Mouse (Mus musculus) brain, adult 2 months (tissue): ENCODE data around the gene Adprhl1.
A peak's percentile ranks its signal among the peaks of the same experiment; 100 is the strongest.

Experiments
- DNase-seq: peaks from one replicate; pipeline ENCODE4 v3.0.0; 2011; ENCODE audit warnings: low read depth, low spot score

Adprhl1 gene

DNA sequence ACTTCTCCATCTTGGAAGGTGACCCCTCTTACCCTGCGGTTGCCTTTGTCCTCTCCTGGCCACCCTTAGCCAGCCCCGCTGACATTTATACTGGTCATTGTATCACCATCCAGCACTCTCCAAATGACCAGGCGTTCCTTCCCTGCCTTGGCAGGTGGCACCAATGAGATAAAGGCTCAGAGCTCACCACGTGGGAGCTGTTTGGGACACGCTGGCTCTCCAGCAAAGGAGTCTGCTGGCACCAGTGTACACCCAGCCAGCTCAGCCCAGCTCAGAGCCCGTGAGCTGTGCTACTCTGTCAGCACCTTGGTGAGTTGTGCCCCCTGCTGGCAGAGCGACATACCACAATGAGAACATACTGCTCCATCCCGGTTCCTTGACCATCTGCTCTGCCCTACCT is at the start of gene Adprhl1:
TSS of gene Adprhl1 (minus strand) at position 144 of the 400 bp plus-strand sequence.
- peak; percentile 83 for DNase-seq

DNA sequence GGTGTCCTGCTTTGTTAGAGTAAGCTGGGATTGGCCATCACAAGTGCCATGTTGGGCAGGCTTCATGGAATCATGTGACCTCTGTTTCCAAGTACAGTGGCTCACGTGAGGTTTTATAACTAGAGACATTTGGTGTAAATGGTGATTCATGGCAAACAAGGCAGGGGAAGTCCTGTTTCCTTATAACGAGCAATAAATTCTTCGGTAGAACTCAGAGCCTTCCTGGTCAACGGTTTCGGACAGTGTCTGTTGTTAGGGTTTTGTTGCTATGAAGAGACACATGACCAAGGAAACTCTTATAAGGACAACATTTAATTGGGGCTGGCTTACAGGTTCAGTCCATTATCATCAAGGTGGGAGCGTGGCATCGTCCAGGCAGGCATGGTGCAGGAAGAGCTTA is 47.1 kb upstream of the Adprhl1 start:
- no peak for DNase-seq

DNA sequence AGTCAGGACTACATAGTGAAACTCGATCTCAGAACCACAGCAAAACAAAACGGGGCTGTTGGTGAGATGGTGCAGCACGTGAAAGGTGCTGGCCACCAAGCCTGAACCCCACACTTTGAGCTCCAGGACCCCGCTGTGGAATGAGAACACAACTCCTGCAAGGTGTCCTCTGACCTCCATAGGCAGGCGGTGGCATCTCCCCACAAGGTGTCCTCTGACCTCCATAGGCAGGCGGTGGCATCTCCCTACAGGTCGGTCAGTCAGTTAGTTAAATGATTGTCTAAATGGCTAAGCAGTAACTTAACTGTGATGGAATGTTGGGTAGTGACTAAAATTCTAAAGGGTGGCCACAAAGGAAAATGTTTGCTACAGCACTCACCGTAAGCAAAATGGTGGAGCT is 45.6 kb upstream of the Adprhl1 start:
- no peak for DNase-seq

DNA sequence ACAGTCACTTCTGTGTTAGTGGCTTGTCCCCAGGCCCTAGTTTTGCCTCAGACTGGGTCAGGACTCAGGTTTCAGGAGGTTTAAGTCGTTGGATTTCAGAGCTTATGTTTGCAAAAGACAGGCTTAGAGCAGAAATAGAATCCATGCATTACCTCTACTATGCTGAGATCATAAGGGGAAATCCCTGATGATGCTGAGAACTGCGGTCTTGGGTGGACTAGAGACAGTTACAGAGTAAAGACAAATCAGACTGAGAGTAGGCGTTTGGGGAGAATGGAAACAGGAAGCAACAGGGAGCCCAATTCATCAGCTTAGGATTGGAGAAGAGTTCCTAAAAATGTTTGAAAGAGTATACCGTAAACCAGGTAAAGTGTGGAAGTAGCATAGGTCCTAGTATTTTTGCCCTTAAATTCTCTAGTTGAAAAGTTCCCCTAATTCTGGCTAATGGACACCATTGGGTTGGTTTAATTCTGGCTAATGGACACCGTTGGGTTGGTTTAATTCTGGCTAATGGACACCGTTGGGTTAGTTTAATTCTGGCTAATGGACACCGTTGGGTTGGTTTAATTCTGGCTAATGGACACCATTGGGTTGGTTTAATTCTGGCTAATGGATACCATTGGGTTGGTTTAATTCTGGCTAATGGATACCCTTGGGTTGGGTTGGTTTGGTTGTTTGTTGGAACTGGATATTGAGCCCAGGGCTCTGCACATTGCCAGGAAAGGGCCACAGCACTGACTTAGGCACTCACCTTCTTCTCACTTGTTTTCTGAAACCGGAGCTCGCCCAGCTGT is 39.9 kb upstream of the Adprhl1 start:
- DNase-seq, result no peak

DNA sequence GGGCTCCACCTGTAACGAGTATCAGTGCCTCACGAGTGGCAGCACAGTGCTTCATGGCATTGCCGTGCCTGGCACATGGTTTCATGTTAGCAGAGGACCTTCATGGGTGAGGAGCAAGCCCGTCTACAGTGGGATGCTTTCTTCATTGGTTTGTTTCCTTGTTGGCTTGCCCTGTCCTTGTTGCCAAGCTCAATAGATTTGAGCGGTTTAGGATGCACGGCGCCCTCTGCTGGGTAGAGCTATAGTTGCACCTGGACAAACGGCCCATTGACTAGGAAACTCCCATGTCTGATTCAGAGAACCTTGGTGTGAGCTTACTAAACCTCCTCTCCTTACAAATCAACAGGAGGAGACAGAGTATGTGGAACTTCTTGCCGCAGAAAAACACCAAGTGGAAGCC is 38.4 kb upstream of the Adprhl1 start:
- peak; percentile 87 for DNase-seq

DNA sequence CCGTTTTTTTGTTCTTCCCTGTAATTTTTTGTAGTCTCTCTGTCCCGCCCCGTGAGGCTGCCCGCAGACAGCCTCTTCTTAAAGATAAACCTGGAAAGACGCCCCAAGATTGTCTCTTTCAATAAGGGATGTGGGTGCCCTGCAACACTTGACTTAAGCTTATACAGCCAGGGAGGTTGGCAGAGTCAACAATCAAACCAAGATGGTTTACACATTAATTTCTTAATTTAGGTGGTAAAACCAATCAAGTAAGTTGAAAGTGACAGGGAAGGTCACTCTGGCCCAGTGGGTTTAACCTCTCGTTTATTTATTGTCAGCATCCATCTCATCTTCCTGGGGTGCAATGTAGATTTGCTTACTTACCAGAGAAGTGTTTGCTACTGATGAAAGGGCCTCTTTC is 34.7 kb upstream of the Adprhl1 start:
- DNase-seq, result no peak

DNA sequence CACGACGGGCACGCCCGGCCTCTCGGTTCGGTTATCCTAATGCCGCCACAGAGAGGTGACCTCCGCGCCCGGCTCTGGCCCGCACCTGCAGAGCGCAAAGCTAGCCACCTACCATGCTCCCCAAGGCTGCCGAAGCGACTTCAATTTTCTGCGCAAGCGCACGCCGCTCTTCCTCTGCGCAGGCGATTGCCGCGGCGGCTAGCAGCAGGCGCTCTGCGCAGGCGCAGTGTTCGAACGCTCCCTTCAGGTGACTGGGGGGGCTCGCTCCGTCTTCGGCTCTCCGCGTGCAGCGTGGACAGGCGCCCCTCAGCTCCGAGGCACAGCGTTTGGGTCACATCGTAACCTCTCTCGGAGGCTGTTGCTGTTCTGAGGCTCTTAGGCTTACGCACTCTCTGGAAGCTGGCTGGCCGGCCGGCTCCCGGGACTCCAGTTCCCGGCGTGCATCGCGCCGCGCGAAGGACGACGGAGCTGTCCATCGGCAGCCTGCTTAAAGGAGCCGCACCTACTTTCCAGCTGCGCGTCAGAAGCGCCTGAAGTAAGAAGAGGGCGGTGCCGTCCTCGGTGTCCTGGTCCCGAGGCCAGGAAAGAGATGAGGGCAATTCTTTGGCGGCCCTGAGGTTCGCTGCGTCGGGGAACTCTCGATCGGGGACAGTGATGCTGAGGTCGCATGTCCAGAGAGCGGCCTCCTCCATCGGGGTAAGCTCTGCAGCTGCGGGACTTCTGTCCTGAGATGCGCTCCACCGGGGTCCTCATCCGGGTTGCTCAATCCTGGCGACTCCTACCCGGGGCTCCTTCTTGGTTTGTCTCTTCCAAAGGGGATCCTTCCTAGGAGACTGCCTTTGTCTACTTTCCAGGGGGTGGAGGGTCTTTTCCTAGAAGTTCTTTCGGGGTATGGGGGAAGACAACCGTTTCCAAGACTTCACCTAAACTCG is 34.0 kb upstream of the Adprhl1 start, which contains the start of the genes Dcun1d2 and Tmco3:
TSS of gene Dcun1d2 (minus strand) at position 440 of the 932 bp plus-strand sequence.
TSS of gene Tmco3 (plus strand) at position 499 of the 932 bp plus-strand sequence.
- peak; percentile 98 for DNase-seq

DNA sequence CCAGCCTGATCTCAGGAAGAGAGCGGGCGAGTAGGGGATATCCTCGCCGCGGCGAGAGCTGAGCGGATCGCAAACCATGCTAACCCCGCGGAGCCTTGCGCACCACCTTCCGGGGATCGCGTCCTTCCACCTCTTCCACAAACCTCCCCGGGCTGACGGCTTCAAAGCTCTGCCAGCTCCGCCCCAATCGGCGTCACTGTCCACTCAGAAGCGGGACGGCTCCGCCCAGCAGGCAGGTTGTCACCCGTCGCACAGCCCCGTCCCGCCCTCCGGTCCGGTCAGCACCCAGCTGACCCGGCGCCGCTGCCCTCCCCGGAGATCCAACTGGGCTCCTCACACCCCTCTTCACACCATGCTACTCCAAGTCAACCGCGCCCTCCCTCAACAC is 33.3 kb upstream of the Adprhl1 start:
- peak; percentile 96 for DNase-seq

DNA sequence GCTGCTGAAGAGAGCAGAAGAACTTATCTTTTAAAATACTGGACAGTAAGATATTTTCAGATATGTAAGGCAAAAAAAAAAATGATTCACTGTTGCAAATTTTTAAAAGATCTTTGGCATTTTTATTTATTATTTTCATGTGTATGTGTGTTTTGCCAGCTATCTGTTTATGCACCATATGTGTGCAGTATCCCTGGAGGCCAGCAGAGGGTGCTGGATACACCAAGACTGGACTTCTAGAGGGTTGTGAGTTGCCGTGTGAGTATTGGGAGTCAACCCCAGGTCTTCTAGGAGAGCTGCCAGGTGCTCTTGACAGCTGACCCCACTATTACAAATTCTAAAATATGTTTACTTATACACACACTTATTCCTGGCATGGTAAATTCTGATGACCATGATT is 29.2 kb upstream of the Adprhl1 start:
- DNase-seq, result no peak

DNA sequence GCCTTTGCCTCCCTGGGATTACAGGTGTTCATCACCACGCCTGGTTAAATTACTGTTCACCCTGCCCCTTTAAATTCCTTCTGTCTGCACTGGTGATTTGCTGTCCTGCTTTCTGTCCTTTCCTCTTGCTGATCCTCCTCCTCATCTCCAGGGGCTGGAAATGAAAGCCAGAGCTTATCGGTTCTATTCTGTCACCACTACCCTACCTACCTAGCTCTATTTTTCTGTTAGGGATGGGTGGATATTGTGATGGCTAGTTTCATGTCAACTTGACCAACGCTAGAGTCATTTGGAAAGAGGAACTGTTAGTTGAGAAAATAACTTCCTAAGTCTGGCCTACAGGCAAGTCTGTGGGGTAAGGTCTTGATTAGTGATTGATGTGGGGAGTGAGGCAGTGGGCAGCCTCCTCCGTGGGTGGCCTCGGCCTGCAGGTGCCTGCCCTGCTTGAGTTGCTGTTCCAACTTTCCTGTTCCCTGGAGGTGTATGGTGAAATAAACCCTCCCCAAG is 23.0 kb upstream of the Adprhl1 start:
- no peak for DNase-seq

DNA sequence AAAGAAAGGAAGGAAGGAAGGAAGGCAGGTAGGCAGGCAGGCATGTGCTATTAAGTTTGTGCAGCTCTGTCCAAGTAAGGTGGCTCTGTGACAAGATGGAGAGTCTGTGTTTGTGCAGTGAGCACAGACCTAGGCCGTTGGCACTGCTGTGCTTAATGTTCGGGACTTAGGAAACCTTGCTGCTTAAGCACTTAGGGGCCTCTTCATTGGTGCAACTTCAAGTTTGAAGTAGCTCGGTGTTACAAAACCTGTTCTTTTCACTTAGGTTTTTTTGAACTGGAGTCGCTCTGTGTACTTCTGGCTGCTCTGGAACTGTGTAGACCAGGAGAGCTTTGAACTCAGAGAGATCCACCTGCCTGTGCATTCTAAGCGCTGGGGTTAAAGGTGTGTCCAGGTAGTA is 18.9 kb upstream of the Adprhl1 start:
- DNase-seq, result no peak

DNA sequence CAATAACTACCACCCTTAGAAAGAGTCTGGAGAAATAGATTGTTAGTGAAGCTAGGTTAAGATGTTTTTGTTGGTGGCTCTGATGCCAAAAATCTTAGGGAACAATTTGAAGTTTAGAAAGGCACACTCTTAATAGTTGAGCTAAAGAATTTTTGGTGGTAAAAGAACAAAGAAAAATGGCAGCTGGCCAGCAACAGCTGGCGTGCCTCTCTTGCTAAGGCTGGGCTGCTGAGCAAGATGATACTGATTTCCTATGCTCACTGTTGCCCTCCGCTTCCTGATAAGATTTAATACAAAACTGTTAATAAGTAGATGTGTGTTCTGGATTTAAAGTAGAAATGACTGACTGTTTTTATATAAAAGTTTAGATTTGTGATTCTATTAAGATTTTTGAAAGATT is 13.6 kb upstream of the Adprhl1 start:
- no peak for DNase-seq

DNA sequence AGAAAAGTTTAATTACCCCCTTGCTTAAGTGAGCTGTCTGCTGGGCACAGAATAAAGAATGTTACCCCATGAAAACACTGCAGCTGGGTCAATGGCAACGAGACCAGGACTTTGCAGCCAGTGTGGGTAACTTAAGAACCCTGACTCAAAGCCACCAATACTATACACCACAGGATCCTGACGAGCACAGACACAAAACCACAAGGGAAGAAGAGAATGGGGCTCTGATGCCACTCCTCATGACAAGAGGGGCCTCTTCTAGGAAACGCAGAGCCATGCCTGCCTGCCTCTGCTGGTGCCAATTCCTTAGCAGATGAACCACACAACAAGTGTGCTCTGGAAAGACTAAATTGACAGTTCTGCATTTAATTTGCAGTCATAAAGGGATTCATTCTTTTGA is 9.4 kb upstream of the Adprhl1 start:
- DNase-seq, result no peak

DNA sequence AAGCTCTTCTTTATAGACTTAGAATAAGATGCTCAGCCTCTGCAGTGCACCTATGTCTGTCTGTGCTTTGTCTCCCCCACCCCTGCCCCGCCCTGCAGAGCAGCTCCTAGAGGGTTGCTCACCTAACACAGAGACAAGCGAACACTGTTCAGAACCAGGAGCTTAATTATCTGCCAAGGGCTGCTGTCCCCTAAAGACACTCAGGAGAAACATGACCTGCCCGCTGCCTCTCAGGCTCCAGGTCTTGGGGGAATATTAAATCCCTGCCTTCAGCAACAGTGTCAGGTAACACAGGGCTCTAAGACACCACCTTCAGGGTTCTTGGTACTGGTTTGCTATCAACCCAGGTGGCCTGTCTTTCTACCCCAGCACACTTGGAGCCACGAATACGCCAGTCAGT is 549 bp downstream of the Adprhl1 start:
- DNase-seq, result no peak

DNA sequence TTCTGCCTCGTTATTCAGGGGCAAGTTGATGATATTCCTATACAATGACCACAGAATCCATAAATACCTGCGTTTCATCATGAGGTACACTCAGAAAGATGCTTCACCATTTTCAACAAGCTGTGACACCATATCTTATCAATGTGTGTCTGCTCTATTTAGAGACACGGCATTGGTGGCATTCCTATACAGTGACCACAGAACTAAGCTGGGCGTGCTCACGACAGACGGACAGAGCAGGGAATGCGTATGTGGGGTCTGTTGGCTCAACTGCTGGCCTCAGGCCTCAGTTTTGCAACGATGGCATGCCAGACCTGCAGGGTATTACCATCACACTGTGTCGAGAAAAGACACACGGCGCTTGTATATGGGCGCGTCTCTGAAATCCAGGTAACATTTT is 1.1 kb downstream of the Adprhl1 start:
- no peak for DNase-seq

DNA sequence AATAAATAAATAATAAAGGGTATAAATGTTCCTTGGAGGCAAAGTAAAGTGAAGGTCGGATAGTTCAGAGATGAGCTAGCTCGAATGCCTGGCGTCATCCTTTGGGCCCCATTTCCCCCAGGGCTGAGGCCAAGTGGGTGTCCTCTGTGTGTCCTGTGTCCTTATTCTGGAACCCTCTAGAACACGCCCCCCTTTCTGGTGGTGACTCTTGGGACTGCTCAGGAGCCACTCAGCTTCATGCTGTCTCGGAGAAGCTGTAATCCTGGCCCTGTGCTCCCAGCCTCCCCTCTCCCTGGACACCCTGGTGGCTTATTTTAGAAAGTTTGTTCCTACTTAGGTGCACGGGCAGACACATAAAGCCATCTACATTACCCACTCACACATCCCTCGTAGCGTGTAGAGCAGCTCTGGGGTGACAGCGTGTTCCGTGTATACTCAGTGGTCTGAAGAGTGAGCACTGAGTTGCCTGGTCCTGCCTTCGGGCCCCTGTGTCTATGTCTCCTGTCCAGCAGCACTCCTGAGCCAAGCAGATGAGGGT is 9.6 kb downstream of the Adprhl1 start:
- DNase-seq, result no peak

DNA sequence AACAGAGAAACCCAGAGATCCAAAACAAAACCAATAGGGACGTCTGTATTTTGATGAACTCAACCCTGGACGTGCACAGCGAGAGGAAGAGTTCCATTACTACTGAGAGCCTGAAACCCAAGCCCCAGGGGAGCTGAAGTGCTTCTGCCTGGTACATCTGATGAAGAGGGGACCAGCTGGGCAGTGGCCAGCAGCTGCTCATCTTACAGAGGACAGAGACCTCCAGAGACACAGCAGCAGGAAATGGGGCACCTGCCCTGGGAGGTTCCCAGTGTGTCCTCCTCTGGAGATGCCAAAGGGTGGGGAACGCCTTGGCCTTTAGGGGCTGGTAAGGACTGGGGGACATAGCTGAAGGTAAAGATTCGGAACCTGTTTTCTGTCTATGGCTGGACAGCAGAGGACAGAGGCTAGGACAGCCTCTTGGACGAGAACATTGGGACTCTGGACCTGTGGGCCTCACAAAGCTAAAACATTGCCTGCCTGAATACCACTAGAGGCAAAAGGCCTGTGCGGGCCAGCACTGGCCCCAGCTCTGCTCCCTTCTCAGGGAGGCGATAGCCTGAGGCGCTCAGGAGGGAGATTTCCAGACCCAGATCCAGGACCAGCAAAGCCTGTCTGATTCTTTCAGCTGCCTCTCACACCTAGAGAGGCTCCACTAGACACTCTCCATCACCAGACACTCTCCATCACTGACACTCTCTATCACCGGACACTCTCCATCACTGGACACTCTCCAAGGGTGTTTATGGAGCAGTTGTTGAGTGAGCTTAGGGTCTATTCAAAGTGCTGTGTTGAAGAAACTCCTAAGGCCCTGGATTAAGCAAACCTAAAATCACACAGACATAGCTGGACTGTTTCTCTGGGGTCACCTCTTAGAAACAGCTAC is 10.7 kb downstream of the Adprhl1 start:
- no peak for DNase-seq

DNA sequence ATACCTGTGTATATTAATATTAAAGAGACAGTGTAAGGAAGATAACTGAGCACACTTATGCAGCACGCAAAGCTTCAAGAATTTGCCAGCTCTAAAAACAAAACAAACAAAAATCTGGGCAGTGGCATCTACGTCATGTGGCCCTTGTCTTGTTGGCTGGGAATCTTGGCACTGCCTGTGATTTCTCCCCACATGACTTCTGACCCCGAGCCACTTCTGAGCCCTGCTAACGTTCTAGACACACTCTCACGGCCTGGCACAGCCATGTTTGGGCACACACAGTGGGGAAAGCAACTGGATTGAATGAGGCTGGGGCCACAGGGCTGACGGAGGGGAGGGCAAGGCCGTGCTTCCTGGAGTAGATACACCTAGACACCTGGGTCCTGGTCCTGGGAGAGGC is 13.3 kb downstream of the Adprhl1 start:
- DNase-seq, result no peak

DNA sequence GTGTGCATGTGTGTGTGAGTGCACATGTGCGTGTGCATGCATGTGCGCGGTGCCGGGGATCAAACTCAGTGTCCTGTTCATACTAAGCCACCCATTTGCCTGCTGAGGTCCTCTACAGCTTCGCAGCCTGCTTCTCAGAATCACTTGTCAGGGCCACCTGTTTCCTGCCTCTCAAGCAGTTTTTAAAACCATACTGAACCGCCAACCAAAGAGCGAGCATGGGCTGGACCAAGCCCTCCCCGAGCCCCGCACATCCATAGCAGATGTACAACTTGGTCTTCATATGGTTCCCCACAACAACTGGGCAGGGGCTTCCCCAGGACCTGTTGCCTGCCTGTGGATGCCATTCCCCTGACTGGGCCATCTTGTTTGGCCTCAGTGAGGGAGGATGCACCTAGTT is 13.9 kb downstream of the Adprhl1 start:
- DNase-seq, result no peak

DNA sequence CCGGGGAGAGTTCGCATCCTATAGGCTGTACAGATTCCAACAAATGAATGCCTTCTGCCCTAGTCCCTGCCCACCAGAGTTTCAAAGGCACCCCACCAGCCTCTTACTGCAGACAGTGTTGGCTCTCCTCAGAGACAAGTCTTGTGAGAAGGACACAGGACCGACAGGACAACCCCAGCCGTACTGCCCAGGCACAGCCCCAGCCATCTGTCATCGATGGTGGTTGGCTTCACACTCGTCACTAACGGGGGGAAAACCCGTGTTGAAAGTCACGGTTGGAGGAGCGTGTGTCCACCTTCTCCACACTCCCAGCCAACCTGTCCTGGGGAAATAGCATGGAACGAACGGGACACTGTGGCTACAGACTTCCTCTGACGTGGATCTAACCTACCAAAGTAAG is 19.2 kb downstream of the Adprhl1 start:
- no peak for DNase-seq

DNA sequence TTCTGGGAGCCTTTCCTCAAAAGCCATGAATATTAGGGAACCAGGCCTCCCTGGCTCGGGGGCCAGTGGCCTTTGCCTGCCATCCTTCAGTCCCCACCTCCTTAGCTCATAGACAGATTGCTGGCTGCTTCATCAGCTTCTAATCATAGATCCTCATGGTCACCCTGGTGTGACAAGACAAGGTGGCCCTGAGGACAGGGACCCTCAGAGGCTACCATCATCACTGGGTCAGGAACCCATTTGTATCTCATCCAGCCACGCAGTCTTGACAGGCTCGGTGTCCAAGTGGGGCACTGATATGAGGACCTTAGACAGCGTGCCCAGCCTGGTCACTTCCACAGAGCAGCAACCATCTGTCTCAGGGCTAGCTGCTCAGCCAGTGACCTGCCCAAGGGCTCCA is 23.5 kb downstream of the Adprhl1 start:
- DNase-seq, result no peak
